Mouse (Mus musculus) T-helper 2 cell (primary cell): Measurements from ENCODE around the gene Exosc2.

ENCODE experiments used
- in situ Hi-C: fragments of 300-600 bp; cut with MboI, MseI; formaldehyde crosslinking; loops from one replicate; pipeline ENCODE4 v1.15.1; 2025; ENCODE audit warnings: high pct_unique_total_duplicates

The Exosc2 gene

GRCm38 (mm10) chr2:31667332-31667731, 3.2 kb upstream of the Exosc2 start:
- in situ Hi-C loops: no loop called here

GRCm38 (mm10) chr2:31678641-31679040, 8.1 kb downstream of the Exosc2 start:
- in situ Hi-C loops: loop anchor here (10.0 kb wide), 1 partner anchor 1786 kb away; the partner anchor contains the start of gene Zbtb43

- in situ Hi-C loops: loop anchor here (5.0 kb wide), 1 partner anchor 101 kb away; no protein-coding TSS in a partner anchor
Measured at GRCm38 (mm10) chr2:31681051-31681707, 10.7 kb downstream of the Exosc2 start.

GRCm38 (mm10) chr2:31681731-31682235, 11.3 kb downstream of the Exosc2 start:
- in situ Hi-C loops: loop anchor here (5.0 kb wide), 1 partner anchor 101 kb away; no protein-coding TSS in a partner anchor

GRCm38 (mm10) chr2:31683666-31684065, 13.2 kb downstream of the Exosc2 start:
- in situ Hi-C loops: loop anchor here (5.0 kb wide), 1 partner anchor 99 kb away; no protein-coding TSS in a partner anchor

- in situ Hi-C loops: no loop called here
Measured at GRCm38 (mm10) chr2:31688074-31688925, 17.8 kb downstream of the Exosc2 start, which contains the start of gene Abl1. Abl1 (plus strand) TSS chr2:31688376.

GRCm38 (mm10) chr2:31689045-31689444, 18.5 kb downstream of the Exosc2 start:
- in situ Hi-C loops: no loop called here

GRCm38 (mm10) chr2:31690063-31690462, 19.5 kb downstream of the Exosc2 start:
- in situ Hi-C loops: no loop called here

GRCm38 (mm10) chr2:31698209-31698608, 27.7 kb downstream of the Exosc2 start:
- in situ Hi-C loops: no loop called here

- in situ Hi-C loops: no loop called here
Measured at GRCm38 (mm10) chr2:31700545-31701446, 30.3 kb downstream of the Exosc2 start.

GRCm38 (mm10) chr2:31703226-31703625, 32.7 kb downstream of the Exosc2 start:
- in situ Hi-C loops: no loop called here

- in situ Hi-C loops: no loop called here
Measured at GRCm38 (mm10) chr2:31705914-31706313, 35.4 kb downstream of the Exosc2 start.

GRCm38 (mm10) chr2:31706531-31706930, 36.0 kb downstream of the Exosc2 start:
- in situ Hi-C loops: no loop called here

GRCm38 (mm10) chr2:31712716-31713115, 42.2 kb downstream of the Exosc2 start:
- in situ Hi-C loops: no loop called here

GRCm38 (mm10) chr2:31713813-31714212, 43.3 kb downstream of the Exosc2 start:
- in situ Hi-C loops: no loop called here

GRCm38 (mm10) chr2:31714780-31715179, 44.3 kb downstream of the Exosc2 start:
- in situ Hi-C loops: no loop called here

GRCm38 (mm10) chr2:31715985-31716384, 45.5 kb downstream of the Exosc2 start:
- in situ Hi-C loops: no loop called here

- in situ Hi-C loops: no loop called here
Measured at GRCm38 (mm10) chr2:31719202-31719880, 48.8 kb downstream of the Exosc2 start.

- in situ Hi-C loops: loop anchor here (10.0 kb wide), 1 partner anchor 845 kb away; no protein-coding TSS in a partner anchor
Measured at GRCm38 (mm10) chr2:31719944-31720343, 49.4 kb downstream of the Exosc2 start.

GRCm38 (mm10) chr2:31720783-31721182, 50.3 kb downstream of the Exosc2 start:
- in situ Hi-C loops: loop anchor here (10.0 kb wide), 1 partner anchor 846 kb away; no protein-coding TSS in a partner anchor
